Mouse (Mus musculus) layer of hippocampus, postnatal 25 days (tissue): ENCODE results near the gene Kat2b. TPM values are rescaled to one million over a fixed set of nuclear protein-coding genes. Genes with fewer than 3 reads are reported as not detected.
A peak's percentile ranks its signal among the peaks of the same experiment; 100 is the strongest.
"Not testable (repeated sequence)": the region's sequence is repeated elsewhere in the genome, so short reads cannot be mapped to it uniquely, and the experiment has no call there.

Experiments used
- DNase-seq, 2 experiments: peaks; one replicate each; pipeline ENCODE4 v3.0.0; 2022; ENCODE audit warnings: mixed read lengths in 2 of 2, low spot score in 1 of 2; ENCODE audit errors: extremely low spot score in 1 of 2
- total RNA-seq, 2 experiments: library from RNA; stranded (reverse); gene quantifications; 2 replicates each; pipeline ENCODE4 v1.2.3; 2021

Gene Kat2b
- total RNA-seq, 2 experiments from 2014 or later, result 14.8 to 16.9 TPM

DNA sequence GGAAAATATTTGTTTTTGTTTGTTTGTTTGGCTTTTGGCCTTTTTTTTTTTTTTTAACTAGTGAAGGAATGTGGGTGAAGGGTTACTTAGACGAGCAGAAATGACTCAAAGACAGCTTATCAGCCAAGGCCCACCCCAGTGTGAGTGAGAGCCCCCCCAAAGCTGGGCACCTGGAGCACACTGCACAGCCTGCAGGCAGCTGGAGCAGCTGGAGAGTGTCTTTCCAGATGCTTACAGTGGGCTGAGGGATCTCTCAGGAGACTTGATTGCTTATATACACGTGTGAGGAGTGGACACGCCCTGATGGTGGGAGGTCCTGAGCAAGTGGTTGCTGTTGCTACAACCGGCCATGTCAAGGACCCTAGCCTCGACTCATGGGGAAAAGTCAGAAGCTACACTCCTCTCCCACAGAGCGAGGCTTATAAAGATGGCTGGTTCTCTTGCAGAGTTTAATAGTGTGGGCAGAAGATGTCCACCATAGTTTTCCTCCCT is 89.8 kb downstream of the Kat2b start:
- no peak for DNase-seq

DNA sequence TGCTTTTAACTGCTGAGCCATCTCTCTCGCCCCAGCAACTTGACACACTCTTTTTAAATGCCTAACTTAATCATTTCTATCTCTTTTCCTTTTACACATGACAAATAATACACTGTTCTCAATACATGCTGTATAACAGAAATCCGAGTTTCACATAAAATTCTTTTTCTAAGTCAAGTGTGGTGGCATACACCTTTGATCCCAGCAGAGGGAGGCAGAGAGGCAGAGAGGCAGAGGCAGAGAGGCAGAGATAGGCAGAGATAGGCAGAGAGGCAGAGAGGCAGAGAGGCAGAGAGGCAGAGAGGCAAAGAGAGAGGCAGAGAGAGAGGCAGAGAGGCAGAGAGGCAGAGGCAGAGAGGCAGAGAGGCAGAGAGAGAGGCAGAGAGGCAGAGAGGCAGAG is 90.7 kb downstream of the Kat2b start:
- DNase-seq, result peak in 1 of 2 experiments; percentile 10

DNA sequence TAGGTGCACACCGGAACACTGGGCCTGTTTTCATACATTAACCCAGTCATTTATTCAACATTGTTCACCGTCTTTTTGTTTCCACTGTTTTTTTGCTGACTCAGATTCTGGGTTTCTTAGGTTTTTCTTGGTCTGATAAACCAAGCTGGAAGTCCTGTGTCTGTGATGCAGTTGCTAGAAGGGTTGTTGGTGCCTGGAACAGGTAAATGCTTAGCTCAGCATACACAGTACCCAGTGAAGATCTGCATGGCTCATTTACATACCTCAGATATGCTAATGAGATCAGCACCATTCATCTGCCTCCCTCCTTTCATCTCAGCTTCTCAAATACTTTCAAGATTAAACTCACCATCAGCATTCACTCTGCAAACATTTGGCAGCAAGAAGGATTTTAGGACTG is 92.0 kb downstream of the Kat2b start:
- no peak for DNase-seq

DNA sequence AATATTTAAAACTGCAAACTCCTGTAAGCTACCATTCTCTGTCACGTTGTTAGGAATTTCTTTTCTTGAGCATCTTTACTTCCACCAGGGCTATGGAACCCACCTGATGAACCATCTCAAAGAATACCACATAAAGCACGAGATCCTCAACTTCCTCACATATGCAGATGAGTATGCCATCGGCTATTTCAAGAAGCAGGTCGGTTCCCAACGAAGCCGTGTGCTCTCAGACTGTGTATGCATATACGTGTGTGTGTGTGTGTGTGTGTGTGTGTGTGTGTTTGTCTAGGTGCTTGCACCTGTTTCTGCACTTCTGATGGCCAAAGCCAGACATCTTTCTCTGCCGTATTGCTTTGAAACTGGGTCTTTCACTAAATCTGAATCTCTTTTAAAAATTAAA is 92.6 kb downstream of the Kat2b start:
- no peak for DNase-seq

DNA sequence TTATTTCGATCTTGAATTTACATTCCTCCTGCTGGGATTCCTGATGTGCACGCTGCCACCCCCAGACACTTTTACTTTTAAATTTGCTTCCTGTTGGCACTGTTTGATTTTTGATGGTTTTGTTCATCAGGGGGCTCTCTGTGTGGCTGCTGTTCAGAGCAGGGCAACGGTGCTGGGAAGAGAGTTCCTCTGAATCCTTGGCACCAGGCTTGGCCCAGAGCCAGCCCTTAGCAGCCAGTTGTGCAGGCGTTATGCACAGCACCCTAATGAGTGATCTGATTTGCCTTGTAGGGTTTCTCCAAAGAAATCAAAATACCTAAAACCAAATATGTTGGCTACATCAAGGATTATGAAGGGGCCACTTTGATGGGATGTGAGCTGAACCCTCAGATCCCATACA is 93.1 kb downstream of the Kat2b start:
- peak in 1 of 2 experiments; percentile 43 for DNase-seq

DNA sequence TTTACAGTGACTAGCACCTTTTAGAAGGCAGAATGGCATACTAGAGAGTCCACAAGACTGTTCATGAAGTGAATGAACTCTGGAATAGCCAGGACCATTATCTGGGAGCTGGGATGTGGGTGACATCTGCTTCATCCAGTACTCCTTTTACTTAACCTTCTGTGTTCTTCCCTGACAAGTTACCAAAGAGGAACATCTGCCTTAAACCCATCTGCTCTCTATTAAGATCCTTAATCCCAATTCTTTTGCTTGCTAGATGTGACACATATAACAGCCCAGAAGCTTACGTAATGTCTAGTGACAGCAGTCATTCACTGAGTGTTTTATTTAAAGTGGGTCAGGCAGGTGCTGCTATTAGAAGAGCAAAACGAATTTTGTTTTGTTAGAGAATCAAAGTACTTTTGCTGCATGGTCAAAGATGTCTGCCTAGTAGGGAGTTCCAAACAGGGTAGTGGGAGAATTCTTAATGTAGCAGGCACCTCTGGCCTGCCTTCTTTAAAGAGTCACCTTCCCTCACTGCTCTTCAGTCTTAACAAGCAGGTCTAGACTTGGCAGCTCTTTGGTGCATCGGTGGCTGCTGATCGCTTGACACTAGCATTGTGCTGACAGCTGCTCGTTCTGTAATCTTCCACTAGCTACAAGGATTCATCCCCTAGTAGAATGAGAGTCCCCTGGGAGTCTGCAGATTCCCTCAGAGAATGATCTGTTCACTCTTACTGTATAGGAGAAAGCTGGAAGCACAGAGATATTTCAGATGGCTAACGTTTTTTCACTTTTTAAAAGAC is 94.6 kb downstream of the Kat2b start:
- no peak for DNase-seq

DNA sequence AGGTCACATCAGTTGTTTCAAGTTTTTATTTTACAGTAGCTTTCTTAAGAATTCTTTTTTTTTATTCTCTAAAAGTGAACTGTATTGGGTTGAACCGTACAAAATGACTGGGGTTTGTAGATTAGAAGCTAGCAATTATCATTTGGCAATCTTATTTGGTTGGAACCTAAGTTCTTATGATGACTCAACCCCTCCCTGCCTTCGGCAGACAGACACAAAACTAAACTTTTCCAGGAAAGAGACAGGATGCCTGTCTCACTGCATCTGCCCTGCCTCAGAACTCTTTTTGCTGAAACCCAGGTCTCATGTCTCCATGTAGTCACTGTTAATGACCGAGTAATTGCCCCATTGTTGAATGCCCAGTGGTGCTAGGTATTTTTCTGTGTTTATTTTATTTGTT is 97.6 kb downstream of the Kat2b start:
- no peak for DNase-seq

DNA sequence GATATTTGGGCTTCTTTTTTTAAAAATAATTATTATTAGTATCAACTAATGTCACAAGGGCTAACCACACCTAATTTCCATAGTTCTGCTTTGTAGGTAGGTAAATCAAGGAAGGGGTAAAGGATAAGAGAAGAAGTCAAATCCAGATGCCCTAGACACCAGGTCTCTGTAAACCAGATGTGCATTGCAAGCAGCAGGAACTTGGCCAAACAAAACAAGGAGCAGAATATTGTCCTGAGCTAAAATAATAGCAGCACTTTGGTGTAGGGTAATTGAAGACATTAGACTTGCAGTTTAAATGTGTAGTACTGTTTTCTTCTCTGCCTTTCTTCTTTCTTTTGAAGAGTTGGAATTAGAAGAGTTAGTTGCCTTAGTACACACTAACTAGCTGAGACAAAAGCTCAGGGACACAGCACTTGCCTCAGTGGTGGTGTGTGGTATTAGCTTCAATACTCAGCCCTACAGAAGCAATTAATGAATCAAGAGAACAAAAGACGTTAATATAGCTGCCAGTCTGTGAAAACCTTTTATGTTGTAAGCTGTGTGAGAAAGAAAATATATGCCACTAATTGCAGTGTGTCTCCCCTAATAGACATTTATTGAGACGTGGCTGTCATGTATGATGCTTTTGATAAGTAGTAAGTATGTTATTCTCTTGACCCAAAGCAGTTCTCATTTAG is 98.2 kb downstream of the Kat2b start:
- DNase-seq, result no peak

DNA sequence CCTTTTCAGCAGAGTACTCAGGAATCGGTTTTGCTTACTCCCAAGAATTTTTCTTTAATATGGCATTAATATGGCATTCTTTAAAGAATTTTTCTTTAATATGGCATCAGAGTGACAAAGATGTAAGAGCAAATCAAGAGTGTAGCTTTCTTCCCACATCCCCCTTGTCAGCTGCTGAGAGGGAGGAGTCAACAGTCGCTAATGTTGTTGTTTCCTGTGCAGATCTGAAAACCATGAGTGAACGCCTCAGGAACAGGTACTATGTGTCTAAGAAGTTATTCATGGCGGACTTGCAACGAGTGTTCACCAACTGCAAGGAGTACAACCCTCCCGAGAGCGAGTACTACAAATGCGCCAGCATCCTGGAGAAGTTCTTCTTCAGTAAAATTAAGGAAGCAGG is 103.8 kb downstream of the Kat2b start:
- DNase-seq, result no peak

DNA sequence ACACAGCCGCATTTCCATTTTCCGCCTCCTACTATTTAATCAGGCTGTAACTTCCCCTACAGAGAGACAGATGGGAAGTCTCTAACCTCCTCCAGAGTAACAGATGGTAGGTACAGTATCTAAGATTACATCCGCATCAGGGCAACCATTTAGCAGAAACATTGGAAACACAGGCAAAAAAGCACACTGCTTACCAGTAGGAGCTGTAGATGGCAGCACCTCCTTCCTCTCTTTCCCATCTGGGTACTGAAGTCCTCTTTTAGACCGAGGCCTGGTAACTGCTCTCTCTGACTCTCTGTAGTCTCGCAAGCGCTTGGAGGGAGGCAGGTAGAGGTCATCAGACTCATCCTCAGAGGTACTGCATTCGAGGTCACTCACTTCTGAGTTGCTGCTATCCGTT is 112.1 kb downstream of the Kat2b start:
- peak in 1 of 2 experiments; percentile 10 for DNase-seq

DNA sequence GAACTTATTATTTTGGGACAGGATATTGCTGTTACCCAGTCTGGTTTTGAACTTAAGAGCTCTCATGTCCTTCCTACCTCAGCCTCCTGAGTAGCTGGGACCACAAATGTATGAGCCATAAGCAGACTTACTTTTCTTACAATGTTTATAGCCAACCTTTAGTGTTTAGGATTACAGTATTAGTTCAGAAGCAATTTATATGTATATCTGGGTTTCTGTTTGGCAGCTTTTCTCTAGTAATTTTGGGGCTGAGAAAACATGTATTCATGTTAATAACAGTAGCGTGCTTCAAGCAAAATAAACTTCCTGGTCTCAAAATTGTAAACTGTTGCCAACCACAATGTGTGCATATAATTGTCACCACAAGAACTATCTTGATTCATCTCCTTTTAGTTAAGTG is 121.7 kb downstream of the Kat2b start:
- no peak for DNase-seq

DNA sequence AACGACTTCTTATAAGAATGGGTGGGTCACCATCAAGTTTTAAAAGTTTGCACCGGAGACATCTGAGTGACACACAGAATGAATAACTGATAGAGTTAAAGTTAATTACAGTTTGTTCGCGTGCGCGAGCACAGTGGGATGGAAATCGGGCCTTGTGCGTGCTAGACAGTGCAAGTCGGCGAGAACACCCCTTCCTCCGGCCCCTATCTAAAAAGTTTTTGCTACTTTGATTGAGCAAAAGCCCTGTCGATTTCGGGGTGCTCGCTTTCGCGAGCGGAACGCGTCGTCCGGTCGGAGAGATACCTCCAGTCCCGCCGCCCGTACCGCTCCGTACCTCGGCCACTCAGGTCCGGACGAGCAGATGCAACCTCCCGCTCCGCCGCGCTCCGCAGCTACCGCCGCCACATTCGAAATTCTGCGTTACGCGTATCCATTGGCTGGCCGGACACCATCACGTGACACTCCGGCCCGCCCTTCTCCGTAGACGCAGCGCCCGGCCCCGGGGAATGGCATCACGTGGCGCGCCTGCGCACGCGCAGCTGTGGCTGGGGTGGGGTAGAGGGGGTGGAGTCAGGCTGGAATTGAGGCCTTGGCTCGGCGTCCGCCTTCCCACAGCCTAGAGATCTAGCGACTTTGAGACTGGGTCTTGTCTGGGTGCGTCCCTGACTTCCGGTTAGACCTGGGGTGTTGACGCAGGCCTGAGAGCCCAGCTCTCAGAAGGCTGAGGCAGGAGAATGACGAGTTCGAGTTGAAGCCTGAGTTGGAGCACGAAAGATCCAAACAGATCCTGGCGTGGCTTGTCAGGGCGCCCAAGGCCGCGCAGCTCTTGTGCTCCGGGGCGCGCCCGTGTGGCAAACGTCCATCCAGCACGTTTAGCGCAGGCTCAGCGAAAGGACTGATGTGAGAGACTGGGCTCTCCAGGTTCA is 122.5 kb downstream of the Kat2b start, which contains the start of gene Sgo1:
Sgo1 (minus strand) TSS at position 457 of the 926 bp plus-strand sequence.
- peak; percentile 92 to 96 for DNase-seq

DNA sequence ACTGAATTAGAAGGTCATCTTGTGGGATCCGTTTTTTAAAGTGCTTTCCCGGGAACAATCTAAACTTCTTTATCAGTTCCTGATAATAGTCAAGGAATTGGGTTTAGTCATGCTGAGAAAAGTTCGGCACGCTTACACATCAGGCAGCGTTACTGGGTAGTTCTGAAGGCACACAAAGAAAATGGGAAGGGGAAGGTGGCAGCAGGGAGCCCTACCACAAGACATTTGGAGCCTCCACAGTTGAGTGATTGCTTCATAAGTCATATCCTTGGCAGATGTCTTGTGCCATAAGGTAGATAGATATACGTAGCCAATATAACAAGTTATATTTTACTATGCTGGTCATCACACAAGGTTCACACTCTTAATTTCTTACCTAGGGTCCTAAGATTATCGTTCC is 123.3 kb downstream of the Kat2b start:
- DNase-seq, result no peak

DNA sequence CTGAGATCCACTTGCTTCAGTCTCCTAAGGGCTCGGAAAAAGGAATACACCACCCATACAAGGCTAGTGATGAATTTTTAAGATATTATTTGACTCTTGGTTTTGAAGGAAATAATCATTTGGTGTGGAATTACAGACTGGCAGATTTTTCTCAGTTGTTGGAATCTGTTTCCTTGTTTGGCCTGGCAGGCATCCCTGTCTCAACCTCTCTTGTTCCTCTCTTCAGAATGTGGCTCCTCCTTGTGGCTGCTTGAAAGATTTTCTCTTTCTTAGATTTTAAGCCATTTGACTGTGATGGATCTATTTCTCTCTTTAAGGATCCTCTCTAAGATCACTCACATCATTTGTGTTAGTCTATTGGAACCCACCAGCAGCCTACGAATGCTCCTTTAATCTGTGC is 127.4 kb downstream of the Kat2b start:
- DNase-seq, result peak in 1 of 2 experiments; percentile 20

DNA sequence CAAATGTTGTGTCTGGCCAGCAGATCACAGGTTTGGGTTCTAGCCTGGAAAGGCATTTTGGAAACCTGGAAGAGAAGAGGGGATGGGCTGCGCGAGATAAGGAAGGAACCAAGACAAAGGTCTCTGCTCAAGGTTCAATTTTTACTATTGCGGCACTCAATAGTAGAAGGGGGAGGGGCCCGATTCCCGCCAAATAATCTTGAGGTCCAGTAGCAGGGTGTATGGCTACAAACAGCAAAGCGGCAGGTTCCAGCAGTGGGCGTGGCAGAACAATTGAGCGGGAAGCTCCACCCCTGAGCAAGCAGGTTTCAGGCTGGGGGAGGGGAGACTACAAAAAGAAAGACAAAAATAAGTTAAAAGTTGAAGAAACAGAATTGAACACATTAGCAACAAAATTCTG is 130.9 kb downstream of the Kat2b start:
- not testable (repeated sequence) for DNase-seq

DNA sequence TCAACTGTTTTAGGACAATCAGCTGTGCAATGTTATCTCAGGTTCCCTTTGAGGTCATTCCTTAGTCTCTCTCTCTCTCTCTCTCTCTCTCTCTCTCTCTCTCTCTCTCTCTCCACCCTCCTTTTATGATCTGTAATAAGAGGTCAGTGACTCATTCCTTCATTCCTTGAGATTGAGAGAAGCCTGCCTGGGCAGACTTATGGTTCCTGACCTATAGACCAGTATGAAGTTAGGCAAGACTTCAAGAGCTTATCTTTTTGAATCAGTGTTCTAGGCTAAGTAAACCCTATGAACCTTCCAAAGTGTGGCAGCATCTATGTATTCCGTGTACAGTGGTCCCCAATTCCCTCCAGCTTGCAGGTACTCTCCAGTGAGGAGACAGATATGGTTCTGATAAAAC is 147.8 kb downstream of the Kat2b start:
- DNase-seq, result no peak

DNA sequence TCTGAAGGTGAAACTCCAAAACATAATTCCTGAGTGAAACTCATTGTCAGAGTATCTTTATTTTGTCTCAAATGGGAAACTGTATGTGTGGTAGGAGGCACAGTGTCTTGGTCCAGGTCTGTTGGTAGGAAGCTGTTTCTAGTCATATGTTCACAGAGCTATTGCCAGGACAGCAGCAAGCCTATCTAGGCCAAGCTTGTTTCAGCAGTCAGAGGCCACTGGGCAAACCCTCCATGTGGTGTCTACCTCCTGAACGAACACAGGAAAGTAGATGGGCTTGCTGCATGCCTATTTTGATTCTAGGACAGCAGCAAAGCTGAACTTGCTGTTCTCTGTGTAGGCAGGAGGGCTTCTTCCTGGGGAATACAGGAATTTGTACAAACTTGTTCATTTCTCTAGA is 148.5 kb downstream of the Kat2b start:
- DNase-seq, result not testable (repeated sequence)

DNA sequence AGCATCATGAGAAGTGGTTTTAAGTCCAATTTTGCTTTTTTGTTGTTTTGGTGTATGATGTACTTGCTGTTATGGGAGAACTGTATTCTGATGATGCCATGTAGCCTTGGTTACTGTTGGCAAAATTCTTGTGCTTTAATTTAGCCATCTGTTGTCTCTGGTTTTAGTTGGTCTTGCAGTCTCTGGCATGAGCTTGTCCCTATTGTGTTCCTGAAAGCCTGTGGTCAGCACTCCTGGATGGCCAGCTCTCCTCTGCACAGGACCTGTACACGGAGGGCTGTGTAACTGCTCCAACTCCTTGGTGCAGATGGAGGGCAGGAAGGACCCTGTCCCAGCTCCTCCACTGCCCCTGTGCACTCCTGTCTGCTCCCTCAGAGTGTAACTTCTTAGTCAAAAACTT is 151.8 kb downstream of the Kat2b start:
- no peak for DNase-seq

DNA sequence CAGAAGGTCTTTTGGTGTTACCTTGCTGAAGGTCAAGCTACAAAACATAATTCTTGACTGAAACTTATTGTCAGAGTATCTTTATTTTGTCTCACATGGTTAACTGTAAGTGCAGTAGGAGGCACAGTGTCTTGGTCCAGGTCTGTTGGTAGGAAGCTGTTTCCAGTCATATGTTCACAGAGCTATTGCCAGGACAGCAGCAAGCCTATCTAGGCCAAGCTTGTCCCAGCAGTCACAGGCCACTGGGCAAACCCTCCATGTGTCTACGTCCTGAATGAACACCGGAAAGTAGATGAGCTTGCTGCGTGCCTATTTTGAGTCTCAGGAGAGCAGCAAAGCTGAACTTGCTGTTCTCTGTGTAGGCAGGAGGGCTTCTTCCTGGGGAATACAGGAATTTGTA is 152.3 kb downstream of the Kat2b start:
- DNase-seq, result not testable (repeated sequence)
